Mouse (Mus musculus) cerebellum, adult 11-12 months (tissue): Measurements from ENCODE around the gene Alpl.

Experiments used
- DNase-seq: peaks from one replicate; pipeline ENCODE4 v3.0.0; 2022

The Alpl gene

GRCm38 (mm10) chr4:137707216-137707990 lies 88.8 kb downstream of the Alpl start:
- DNase-seq, result peak; percentile 68

DNA sequence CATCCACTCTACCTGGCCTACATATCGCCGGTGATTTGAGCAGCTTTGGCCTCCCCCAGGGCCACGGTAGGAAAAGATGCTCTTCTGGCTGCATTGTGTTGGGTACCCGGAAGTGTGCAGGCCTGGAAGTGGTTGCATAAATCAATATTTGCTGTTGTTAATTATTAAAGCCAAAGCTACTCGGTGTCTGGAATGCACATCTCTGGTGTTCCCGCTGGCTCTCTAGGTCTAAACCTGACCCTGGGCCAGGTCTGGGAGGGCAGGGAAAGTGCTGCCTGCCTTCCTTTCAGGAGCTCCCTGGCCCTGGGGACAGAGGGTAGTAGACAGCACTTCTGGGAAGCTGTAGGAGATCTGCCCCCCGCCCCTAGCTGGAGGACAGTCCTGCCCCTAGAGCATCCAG lies 89.7 kb downstream of the Alpl start:
- no peak for DNase-seq

GRCm38 (mm10) chr4:137705379-137705778 lies 90.8 kb downstream of the Alpl start:
- DNase-seq, result no peak

DNA sequence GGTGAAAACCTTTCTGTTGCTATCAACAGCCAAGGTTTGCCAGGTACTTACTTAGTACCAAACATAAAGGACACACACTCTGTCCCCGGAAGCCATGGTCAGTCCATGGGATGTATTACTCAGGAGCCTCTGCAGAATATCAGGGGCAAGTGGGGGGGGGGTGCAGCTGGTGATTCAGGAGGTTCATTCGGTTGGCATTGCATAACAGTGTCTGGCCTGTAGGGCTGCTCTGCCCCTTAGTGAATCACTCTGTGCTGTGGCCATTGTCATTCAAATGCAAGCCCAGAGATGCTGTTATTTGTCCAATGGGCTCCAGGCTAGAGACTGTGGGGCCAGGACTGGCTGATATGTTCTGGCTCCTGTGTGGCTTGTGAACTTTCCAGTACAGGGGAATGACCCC lies 91.6 kb downstream of the Alpl start:
- no peak for DNase-seq

GRCm38 (mm10) chr4:137703077-137703476 lies 93.1 kb downstream of the Alpl start:
- DNase-seq, result no peak

- DNase-seq, result no peak
Measured at GRCm38 (mm10) chr4:137700960-137701359, 95.2 kb downstream of the Alpl start.

DNA sequence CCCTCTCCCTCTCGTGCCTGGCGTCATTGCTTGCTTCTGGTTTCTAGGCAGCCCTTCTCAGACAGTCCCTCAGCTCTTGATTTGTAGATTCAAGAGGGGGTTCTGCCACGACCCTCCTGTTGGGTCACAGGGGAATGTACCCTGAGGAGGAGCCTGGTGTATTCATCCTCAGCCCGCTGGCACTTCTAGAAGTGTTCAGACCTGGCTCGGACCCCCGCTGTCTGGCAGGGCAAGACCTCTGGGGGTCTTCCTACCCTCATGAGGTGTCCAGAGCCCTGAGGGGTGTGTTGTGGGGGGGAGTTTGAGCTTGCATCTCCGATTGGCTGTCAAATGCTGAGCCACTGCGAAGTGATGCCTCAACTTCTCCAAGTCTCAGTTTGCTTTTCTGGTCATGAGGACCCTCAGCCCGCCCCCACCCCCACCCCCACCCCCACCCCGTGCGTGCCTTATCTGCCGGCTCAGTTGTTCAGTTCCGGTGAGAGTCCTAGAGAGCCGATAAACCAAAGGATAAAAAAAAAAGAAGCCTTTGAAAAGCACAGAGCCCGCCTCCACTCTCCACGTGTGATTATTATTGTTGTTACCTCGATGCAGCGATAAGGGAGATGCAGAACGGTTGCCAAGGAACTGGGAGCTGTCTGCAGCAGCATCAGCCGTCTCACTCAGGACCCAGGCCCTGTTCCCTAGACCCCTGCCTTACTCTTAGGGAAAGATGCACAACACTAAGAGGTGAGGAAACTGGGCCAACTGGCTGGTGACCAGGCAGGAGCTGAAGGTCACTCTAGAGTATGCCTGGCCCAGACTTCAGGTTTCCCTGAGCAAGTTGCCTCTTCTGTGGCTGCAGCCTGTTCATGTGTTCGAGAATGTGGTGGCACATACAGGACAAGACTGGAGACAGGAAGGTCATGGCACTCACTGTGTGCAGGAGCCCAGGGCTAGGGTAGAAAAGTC lies 96.6 kb downstream of the Alpl start:
- DNase-seq, result peak; percentile 70

DNA sequence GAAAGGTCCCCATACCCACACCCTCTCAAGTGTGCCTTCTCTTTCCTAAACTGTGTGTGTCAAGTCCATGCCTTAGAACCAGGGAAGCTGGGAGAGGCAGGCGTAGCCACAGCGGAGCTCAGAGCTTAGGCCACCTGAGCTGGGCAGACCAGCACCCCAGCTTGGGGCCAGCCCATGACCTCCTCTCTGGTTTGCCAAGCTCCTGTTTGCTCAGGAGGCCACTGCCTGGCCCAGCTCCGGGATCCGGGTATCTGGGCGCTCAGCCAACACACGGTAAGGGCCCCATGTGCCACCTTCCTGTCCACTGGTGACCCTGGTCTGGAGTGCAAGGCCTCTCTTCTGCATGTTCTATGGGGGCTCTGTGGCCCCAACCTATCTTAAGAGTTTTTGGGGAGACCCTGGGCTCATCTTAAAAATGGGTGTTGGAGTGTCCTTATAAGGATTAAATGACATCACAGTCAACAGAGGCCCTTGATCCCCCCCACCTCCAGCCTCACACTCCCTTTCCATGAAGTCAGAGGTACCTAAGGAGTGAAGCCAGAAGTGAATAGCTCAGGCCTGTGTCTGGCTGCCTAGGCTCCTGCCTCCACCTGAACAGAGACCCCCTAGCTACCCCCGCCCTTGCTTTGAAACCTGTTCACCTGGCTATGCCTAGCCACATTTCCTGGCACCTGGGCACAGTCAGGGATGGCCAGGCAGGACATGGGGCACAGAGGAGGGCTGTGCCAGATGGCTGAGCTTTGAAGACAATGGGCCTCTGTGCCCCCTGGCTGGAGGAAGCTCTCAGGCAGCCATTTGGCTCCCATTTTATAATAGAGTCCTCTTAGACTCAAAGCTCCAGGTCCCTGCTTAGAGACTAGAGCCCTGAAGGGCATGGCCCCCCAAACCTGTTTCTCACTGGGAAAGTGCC lies 97.9 kb downstream of the Alpl start:
- DNase-seq, result peak; percentile 89

DNA sequence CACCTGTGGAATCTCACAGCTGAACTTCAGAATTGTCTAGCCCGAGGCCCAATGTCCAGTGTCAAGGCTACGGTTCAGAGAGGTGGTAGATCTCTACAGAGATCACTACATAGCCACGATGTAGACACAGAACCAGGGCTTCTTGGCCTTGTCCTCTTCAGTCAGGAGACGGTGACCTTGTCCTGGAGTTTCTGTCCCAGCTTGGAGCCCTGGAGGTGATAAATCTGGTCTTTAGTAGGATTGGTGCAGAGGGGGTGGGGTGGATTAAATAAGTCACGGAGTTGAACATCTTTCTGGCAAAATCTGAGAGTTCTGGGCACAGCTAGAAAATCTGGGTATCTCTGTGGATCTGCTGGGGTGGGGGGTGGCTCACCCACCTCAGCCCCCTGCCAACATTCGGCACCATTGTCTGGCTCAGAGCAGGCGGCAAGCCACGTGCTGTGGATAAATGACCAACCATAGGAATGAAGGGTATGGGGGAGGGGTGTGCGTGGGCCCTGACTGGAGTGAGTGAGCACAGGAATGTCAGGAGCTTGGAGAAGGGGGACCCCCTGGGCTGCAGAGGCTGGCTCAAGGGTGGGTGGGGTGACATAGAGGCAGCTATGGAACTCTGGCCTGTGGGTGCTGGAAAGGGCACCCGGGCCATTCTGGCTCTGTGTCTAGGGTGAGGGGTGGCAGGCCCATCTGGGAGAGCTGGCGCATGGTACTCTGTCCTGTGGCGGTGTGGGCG lies 98.9 kb downstream of the Alpl start:
- DNase-seq, result peak; percentile 69

- no peak for DNase-seq
Measured at GRCm38 (mm10) chr4:137695900-137696299, 100.3 kb downstream of the Alpl start.

- no peak for DNase-seq
Measured at GRCm38 (mm10) chr4:137695300-137695699, 100.9 kb downstream of the Alpl start.

DNA sequence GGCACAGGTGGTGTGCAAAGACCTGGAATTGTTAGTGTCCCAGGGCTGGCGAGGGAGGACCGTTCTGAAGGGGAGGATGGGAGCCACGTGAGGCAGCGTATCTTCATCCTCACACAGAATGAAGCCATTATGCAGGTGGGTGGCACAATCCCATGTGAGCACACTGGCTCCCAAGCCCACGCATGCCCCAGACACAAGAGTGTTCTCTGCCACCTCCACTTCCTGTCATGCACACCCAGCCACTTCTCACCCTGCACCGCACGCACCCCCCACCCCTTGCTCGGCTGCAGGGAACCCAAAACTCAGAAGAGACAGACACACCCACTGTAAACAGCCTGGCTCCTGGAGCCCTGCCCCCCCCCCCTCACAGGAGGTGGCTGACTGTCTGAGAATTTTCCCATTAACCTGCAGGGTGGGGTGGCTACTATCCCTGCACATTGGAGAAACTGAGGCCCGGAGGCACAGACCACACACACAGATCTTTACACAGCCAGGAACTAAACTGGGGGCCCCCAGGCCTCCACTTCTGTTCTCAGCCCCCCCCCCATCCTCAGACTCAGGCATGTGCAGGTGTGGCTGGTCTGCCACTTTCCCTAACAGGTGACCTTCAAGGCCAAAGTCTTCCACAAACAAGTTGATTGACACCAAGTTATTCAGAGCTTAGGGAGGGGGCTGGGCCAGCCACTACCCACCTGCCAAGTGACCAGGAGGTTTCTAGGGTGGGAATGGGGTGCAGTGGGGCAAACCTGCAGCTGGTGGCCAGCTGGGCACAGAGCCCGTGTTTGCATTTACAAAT lies 103.9 kb downstream of the Alpl start:
- no peak for DNase-seq
